Mouse (Mus musculus) kidney, embryonic 15.5 days (tissue): Measurements from ENCODE around the gene H3f3b. TPM values are rescaled to one million over a fixed set of nuclear protein-coding genes. Genes with fewer than 3 reads are reported as not detected.

ENCODE experiments used
- ATAC-seq: fragments of 200-750 bp; cut with Nextera tagmentation; replicated peaks from 2 replicates; pipeline ENCODE4 v1.8.0; 2017; ENCODE audit warnings: moderate TSS enrichment; ENCODE audit not compliant: low FRiP score
- H3K27ac ChIP-seq: fragments of 300-500 bp; sonication (generic); 2 replicates; pipeline ENCODE4 v1.5.1; 2015; ENCODE audit warnings: mild to moderate bottlenecking, inconsistent platforms
- H3K27me3 ChIP-seq: fragments of 300-500 bp; sonication (generic); 2 replicates; pipeline ENCODE4 v1.6.1; 2015; ENCODE audit warnings: inconsistent platforms
- H3K36me3 ChIP-seq: fragments of 300-500 bp; sonication (generic); 2 replicates; pipeline ENCODE4 v1.6.1; 2015; ENCODE audit warnings: inconsistent platforms
- H3K4me1 ChIP-seq: fragments of 300-500 bp; sonication (generic); 2 replicates; pipeline ENCODE4 v1.6.1; 2015; ENCODE audit warnings: inconsistent platforms
- H3K4me2 ChIP-seq: fragments of 300-500 bp; sonication (generic); 2 replicates; pipeline ENCODE4 v1.6.1; 2015; ENCODE audit warnings: moderate library complexity, mild to moderate bottlenecking, inconsistent platforms
- H3K4me3 ChIP-seq: fragments of 300-500 bp; sonication (generic); replicated peaks from 2 replicates; pipeline ENCODE4 v1.5.1; 2015; ENCODE audit warnings: mild to moderate bottlenecking, inconsistent platforms
- H3K9ac ChIP-seq: fragments of 300-500 bp; sonication (generic); 2 replicates; pipeline ENCODE4 v1.6.1; 2015; ENCODE audit warnings: mild to moderate bottlenecking, inconsistent platforms
- H3K9me3 ChIP-seq: fragments of 300-500 bp; sonication (generic); replicated peaks from 2 replicates; pipeline ENCODE4 v1.6.1; 2016; ENCODE audit warnings: inconsistent platforms
- WGBS: fragments of 180-500 bp; shearing (Covaris S2); methylation state at CpG from one replicate; pipeline ENCODE4 v1.1.7; 2015; ENCODE audit warnings: mixed read lengths; 5-methylcytosine and 5-hydroxymethylcytosine counted together
- polyA plus RNA-seq: library from polyadenylated mRNA; unstranded; fragments of >200 nt; fragmentation: Nextera tagmentation; extraction: Ambion mirVana; gene quantifications from 2 replicates; pipeline ENCODE4 v1.2.1, GENCODE M21; 2015

The H3f3b gene
- polyA plus RNA-seq, 1 experiment from 2014 or later, result 1,673 TPM

DNA sequence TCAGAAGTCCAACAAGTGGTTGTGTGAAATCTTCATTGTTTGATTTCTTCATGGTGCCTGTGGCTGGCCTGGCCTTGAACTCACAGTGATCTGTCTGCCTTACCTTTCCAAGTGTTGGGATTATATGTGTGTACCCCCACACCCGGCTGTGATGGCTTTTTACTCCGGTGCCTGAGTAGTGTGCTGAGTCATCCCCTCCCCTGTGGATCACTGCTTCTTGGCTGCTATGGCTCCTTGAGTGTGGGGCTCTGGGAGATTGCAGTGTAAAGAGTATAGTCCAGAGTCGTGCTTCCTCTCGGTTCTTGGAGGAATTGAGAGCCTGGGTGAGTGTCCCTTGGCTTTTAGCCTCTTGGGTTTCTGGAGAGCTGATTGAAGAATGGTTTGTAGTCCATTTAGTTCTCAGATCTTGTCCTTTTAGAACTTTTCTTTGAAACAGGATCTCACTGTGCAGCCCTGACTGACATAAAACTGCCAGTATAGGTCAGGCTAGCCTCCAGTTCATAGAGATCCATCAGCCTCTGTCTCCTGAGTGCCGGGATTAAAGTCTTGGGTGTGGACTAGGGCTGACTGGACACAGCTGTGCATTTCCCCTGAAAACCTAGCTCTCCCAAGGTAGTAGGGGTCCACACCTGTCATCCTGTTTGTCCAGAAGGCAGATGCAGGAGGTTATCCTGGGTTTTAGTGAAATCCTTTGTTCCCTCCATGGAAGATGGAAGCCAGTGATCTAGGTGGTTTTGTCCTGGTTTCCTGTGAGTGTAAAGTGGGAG, 14.8 kb upstream of the H3f3b start:
- H3K4me2 ChIP-seq, result no peak overlapping the region
- H3K36me3 ChIP-seq, result peaks cover 84% of the 10 kb centered on the region
- ATAC-seq, result no peak
- H3K27ac ChIP-seq, result no peak overlapping the region
- H3K9me3 ChIP-seq, result no peaks in the 10 kb centered on the region
- H3K9ac ChIP-seq, result no peak overlapping the region
- H3K4me3 ChIP-seq, result no peak overlapping the region
- no peaks in the 10 kb centered on the region for H3K4me1 ChIP-seq
- no peaks in the 10 kb centered on the region for H3K27me3 ChIP-seq
- WGBS, result 21% methylated on average over 5 of the region's 5 CpGs

DNA sequence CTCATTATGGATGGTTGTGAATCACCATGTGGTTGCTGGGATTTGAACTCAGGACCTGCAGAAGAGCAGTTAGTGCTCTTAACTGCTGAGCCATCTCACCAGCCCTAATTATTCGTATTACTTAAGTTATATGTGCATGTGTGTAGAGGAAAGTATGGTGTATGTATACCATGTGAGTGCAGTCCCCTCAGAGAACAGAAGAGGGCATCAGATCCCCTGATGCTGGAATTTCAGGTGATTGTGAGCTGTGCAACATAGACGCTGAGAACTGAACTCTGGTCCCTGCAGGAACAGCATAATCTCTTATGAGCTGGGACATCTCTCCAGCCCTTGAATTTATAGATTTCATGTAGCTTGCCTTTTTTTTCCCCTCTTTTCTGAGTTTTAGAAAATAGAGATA, 14.1 kb upstream of the H3f3b start:
- no peak overlapping the region for H3K9ac ChIP-seq
- H3K4me3 ChIP-seq, result no peak overlapping the region
- no peak overlapping the region for H3K27ac ChIP-seq
- H3K4me1 ChIP-seq, result no peaks in the 10 kb centered on the region
- H3K27me3 ChIP-seq, result no peaks in the 10 kb centered on the region
- peaks cover 76% of the 10 kb centered on the region for H3K36me3 ChIP-seq
- ATAC-seq, result no peak
- 94% methylated on average over 2 of the region's 2 CpGs for WGBS
- H3K9me3 ChIP-seq, result no peaks in the 10 kb centered on the region
- H3K4me2 ChIP-seq, result no peak overlapping the region

DNA sequence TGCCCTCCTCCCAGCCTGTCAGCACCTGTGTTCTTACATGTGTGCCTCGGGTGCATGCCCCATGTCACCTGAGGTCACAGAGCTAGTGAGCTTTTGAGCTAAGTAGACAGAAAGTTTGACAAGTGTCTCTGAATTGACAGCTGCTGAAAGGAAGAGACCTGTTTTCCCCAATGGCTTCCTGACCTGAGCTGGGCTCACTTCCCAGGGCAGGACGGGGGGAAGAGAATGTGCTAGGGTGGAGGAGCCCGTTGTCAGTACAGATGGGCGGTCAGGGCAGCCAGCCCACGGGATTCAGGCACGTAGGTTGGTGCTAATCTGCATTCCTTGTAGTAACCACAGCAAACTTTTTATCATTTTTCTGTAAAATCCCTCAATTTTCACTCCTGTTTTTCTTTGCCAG, 12.8 kb upstream of the H3f3b start:
- no peaks in the 10 kb centered on the region for H3K9me3 ChIP-seq

DNA sequence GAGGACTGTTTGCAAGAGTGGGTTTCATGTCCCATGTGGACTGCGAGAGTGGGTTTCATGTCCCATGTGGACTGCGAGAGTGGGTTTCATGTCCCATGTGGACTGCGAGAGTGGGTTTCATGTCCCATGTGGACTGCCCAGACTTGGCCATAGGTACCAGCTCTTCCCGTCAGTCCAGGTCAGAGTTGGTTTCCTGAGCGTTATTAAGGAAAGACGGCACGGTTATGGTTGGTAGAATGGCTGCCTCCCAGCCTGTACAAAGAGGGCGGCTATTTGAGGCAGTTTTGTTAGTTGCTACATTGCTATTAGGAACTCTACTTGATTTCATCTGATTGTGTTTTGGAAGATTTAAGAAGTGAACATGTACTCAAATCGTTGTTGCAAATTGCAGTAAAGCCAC, 10.1 kb upstream of the H3f3b start:
- peaks cover 52% of the 10 kb centered on the region for H3K36me3 ChIP-seq
- H3K4me2 ChIP-seq, result no peak overlapping the region
- H3K27ac ChIP-seq, result no peak overlapping the region
- 93% methylated on average over 9 of the region's 9 CpGs for WGBS
- no peaks in the 10 kb centered on the region for H3K27me3 ChIP-seq
- H3K4me3 ChIP-seq, result no peak overlapping the region
- no peak overlapping the region for H3K9ac ChIP-seq
- H3K9me3 ChIP-seq, result no peaks in the 10 kb centered on the region
- no peak for ATAC-seq
- H3K4me1 ChIP-seq, result peaks cover under 1% of the 10 kb centered on the region; the same call in 1 of the 2 replicates

More for the DNA sequence above, 12.8 kb upstream of the H3f3b start:
- H3K4me3 ChIP-seq, result no peak overlapping the region
- WGBS, result 85% methylated on average over 6 of the region's 6 CpGs
- H3K4me1 ChIP-seq, result no peaks in the 10 kb centered on the region
- no peaks in the 10 kb centered on the region for H3K27me3 ChIP-seq
- no peak overlapping the region for H3K27ac ChIP-seq
- no peak for ATAC-seq
- H3K36me3 ChIP-seq, result peaks cover 64% of the 10 kb centered on the region
- H3K9ac ChIP-seq, result no peak overlapping the region
- H3K4me2 ChIP-seq, result no peak overlapping the region

DNA sequence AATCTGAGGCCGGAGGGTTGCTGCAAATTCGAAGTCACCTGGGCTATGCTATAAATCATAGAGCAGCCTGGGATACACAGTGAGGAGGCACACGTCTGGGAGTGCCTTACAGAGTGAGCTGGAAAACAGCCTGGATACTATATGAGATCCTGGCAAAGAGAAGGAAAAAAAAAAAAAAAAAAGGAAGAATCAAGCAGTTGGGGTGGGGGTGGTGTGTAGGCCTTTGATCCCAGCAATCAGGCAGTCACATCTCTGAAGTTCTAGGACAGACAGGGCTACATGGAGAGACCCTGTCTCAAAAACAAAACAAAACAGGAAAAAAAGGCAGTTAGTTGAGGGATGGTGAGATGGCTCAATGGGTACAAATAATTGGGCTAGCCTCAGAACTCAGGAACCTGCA, 8.9 kb upstream of the H3f3b start:
- Histone ChIP-seq H3K9me3 (no peaks in the 10 kb centered on the region), H3K27me3 (no peaks in the 10 kb centered on the region), H3K9ac (no peak overlapping the region), H3K27ac (no peak overlapping the region), H3K4me2 (no peak overlapping the region), H3K36me3 (peaks cover 42% of the 10 kb centered on the region), H3K4me1 (peaks cover 11% of the 10 kb centered on the region), H3K4me3 (no peak overlapping the region)
- no peak for ATAC-seq
- 56% methylated on average over 3 of the region's 3 CpGs for WGBS

DNA sequence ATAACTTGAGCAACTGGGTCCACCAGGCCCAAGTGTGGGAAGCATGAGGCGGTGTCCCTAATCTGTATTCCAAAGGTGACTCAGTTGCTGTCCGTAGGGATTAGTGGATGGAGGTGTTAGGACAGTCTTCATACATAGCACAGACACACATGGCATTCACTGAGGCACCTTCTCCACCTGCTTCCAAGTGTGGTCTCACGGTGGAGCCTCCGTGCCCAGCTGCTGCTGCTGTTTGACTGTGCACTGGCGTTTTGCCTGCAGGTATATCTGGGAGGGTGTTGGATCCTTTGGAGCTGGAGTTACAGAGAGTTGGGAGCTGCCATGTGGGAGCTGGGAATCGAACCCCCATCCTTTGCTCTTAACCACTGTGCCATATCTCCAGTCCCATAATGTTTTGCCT, 6.8 kb upstream of the H3f3b start:
- ATAC-seq, result no peak
- Histone ChIP-seq H3K9me3 (no peaks in the 10 kb centered on the region), H3K4me1 (peaks cover 21% of the 10 kb centered on the region), H3K36me3 (peaks cover 24% of the 10 kb centered on the region), H3K4me3 (no peak overlapping the region), H3K27ac (no peak overlapping the region), H3K9ac (no peak overlapping the region), H3K27me3 (no peaks in the 10 kb centered on the region), H3K4me2 (no peak overlapping the region)
- 90% methylated on average over 6 of the region's 6 CpGs for WGBS

DNA sequence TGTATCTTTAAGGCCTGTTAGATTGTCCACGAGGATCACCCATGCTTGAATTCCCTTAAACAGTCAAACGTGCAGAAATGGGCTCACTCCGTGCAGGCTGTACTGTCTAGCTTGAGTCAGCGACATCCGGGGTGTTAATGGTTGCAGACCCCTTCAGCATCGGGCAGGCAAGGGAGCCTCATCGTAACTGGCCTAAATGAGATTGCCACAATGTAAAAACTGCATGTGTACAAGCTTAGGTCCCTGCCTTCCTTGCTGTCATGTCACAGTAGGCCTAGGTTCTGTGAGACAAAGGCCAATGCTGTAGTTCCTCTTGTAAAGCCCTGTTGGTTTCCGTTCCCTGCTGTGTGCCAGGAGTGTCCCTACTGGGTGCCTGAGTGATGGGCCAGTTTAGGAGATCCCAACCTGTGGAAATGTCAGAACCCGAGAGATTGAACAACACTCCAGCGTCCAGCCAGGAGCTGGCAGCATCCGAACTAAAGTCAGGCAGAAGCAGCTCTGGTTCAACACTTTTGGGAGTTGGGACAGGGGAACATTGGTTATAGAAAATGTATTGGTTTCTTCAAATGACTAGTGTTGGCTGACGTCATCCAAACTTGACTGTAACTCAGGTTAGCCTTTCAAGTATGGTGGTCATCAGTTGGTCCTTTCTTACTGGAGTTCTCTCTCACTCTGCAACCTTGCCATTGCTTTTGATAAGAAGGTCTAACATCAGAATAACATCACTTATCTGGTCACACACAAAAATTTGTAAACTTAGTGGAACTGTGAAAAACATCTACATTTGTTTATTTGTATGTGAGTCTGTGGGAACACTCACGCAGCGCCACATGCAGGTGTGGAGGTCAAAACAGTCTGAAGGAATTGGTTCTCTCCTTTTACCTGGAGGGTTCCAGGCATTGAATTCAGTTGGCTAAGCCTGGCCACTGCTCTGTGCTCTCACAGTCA, 3.4 kb upstream of the H3f3b start:
- H3K36me3 ChIP-seq, result peaks cover 9% of the 10 kb centered on the region; the same call in 1 of the 2 replicates
- H3K27me3 ChIP-seq, result no peaks in the 10 kb centered on the region
- H3K4me3 ChIP-seq, result peak overlapping the region; percentile 71
- peak overlapping the region; percentile 83 for H3K9ac ChIP-seq
- peak; percentile 19; the same call in 1 of the 2 replicates for ATAC-seq
- 24% methylated on average over 14 of the region's 14 CpGs for WGBS
- H3K27ac ChIP-seq, result peak overlapping the region; percentile 100
- peaks cover 25% of the 10 kb centered on the region for H3K4me1 ChIP-seq
- peak overlapping the region; percentile 78 for H3K4me2 ChIP-seq
- no peaks in the 10 kb centered on the region for H3K9me3 ChIP-seq

DNA sequence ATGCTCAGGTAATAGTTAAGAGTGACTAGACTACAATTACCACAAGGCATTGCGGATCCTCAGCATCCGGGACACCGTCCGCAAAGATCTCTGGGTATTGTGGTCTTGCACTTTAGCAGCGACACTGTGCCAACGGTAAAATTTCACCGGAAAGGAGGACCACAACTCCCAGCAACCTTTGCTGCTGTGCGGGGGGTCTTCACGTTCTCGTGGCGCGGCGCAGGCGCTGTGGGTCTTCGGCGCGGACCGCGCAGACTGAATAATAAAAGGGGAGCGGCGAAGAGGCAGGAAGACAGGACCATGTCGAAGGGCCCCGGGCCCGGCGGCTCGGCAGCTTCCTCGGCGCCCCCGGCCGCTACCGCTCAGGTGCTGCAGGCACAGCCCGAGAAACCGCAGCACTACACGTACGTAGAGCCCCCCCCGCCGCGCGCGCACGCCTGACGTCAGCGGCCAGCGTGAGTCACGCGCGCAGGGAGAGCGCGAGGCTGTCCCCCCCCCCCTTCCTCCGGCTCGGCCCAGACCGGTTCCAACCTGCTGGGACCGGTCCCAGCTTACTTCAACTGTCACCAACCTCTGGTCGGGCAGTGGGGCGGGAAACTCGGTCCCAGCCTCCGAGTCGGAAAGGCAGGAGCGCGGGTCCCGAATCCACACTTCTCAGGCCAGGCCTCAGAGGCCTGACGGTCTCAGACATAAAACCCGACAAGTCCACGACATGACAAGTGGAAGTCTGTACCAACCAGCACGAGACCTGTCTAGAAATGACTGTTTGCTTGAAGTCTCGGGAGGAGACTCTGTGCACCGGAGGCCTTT, 2.5 kb upstream of the H3f3b start, which contains the start of gene Unk:
Unk (plus strand) TSS at position 235 of the 810 bp plus-strand sequence.
- Histone ChIP-seq H3K27ac (peak within 1 kb of the TSS; percentile 100), H3K4me2 (peak within 1 kb of the TSS; percentile 78), H3K36me3 (peaks cover 9% of the 10 kb centered on the region; the same call in 1 of the 2 replicates), H3K4me3 (peak within 1 kb of the TSS; percentile 71), H3K9me3 (no peaks in the 10 kb centered on the region), H3K4me1 (peaks cover 25% of the 10 kb centered on the region), H3K27me3 (no peaks in the 10 kb centered on the region), H3K9ac (peak within 1 kb of the TSS; percentile 83)
- under 1% methylated on average over 67 of the region's 67 CpGs for WGBS
- peak; percentile 95 for ATAC-seq

DNA sequence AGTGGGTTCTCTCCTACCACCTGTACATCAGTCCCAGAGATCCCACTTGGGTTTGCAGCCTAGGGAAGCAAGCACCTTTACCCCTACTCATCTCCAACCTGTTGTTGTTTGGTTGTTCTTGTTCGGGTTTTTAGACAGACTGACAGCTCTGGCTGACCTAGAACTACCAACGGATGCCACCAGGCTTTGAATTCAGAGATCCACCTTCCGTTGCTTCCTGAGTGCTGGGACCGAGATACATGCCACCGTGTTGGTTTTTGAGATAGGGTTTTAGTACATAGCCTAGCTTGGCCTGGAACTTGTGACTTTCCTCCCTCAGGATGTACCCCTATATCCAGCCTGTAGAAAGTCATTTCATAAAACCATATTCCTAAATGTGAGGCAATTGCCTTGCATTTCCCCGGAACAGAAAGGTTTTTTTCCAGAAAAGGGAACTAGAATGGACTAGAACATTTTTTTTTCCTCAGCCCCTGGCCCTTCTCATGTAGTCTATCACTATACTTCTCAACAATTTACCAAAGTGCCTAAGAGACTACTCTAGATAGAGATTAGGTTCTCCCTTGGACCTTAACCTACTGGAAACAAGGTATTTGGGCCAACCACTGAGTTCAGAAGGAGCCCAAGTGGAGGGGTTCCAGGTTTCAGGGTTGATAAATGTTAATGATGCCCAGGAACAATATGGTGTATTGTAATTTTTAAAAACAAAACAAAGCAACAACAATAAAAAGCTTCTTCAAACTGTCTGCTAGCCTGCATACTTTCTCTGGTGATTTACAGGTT, 1.5 kb upstream of the H3f3b start:
- ATAC-seq, result no peak
- Histone ChIP-seq H3K9me3 (no peaks in the 10 kb centered on the region), H3K9ac (peak overlapping the region; percentile 35; the same call in 1 of the 2 replicates), H3K4me2 (peak overlapping the region; percentile 78), H3K27ac (peak overlapping the region; percentile 78), H3K4me1 (peaks cover 25% of the 10 kb centered on the region), H3K36me3 (no peaks in the 10 kb centered on the region; the same call in 1 of the 2 replicates), H3K27me3 (no peaks in the 10 kb centered on the region), H3K4me3 (peak overlapping the region; percentile 71)
- 86% methylated on average over 6 of the region's 6 CpGs for WGBS

DNA sequence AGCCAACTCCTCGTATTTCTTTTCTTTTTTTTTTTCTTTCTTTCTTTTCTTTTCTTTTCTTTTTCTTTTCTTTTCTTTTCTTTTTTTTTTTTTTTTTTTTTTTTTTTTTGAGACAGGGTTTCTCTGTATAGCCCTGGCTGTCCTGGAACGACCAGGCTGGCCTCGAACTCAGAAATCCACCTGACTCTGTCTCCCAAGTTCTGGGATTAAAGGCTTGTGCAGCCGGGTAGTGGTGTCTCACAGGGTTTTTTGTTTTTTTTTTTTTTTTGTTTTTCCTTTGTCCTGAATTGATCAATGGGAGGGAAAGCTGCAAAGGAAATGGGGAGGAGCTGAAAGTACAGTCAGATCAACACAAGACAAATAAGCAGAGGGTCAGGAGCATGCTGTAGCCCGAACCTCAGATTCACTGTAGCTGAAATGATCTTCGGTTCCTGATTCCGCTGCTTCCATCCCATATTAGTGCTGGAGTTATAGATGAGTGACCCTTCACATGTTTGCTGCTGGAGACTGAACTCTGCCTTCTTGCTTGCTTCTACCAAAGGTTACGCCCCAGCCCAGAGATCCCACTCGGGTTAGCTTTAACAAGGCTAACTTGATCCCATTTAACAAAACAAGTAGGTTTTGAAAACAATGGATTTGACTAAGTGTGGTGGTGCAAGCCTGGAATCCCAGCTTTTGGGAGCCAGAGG, 559 bp upstream of the H3f3b start:
- Histone ChIP-seq H3K9ac (no peak overlapping the region), H3K9me3 (no peaks in the 10 kb centered on the region), H3K36me3 (no peaks in the 10 kb centered on the region), H3K4me3 (no peak overlapping the region), H3K27me3 (no peaks in the 10 kb centered on the region), H3K4me1 (peaks cover 25% of the 10 kb centered on the region), H3K4me2 (no peak overlapping the region), H3K27ac (no peak overlapping the region)
- 88% methylated on average over 9 of the region's 9 CpGs for WGBS
- ATAC-seq, result no peak
